Mouse (Mus musculus) cerebellum, adult 2 months (tissue): Measurements from ENCODE around the gene Fosl2. TPM values are rescaled to one million over a fixed set of nuclear protein-coding genes. Genes with fewer than 3 reads are reported as not detected.
A peak's percentile ranks its signal among the peaks of the same experiment; 100 is the strongest.

Experiments used
- DNase-seq, 2 experiments: peaks; one replicate each; pipeline ENCODE4 v3.0.0; 2021
- H3K27ac ChIP-seq: fragments of 200-500 bp; 2 replicates; pipeline ENCODE4 v1.5.1; 2012; ENCODE audit warnings: low read length, control low read depth, inconsistent platforms; ENCODE audit not compliant: insufficient read depth
- H3K27me3 ChIP-seq: fragments of 200-500 bp; 2 replicates; pipeline ENCODE4 v1.6.1; 2012; ENCODE audit warnings: inconsistent platforms, mild to moderate bottlenecking, low read length, moderate library complexity; ENCODE audit not compliant: control insufficient read depth, insufficient read depth
- H3K4me1 ChIP-seq: fragments of 200-500 bp; 2 replicates; pipeline ENCODE4 v1.6.1; 2011; ENCODE audit warnings: low read length; ENCODE audit not compliant: control insufficient read depth, insufficient read depth
- H3K4me3 ChIP-seq: fragments of 200-500 bp; replicated peaks from 2 replicates; pipeline ENCODE3; 2011; ENCODE audit warnings: mild to moderate bottlenecking, low read depth, low read length, control low read depth; ENCODE audit not compliant: insufficient read depth
- CTCF ChIP-seq: fragments of 200-500 bp; IDR thresholded peaks from 2 replicates; pipeline ENCODE4 v1.5.1; 2011; ENCODE audit warnings: low read depth, mild to moderate bottlenecking, control low read depth, low read length, moderate library complexity, borderline replicate concordance; ENCODE audit not compliant: insufficient read depth
- POLR2A ChIP-seq: fragments of 200-500 bp; IDR thresholded peaks from 2 replicates; pipeline ENCODE4 v1.6.1; 2011; ENCODE audit warnings: low read length, control low read depth, borderline replicate concordance; ENCODE audit not compliant: insufficient read depth
- WGBS: fragments of 180-500 bp; shearing (Covaris S2); methylation state at CpG from one replicate; pipeline ENCODE4 v1.1.7; 2018; 5-methylcytosine and 5-hydroxymethylcytosine counted together
- polyA plus RNA-seq: library from polyadenylated mRNA; depleted of rRNA; stranded (reverse); fragments of >200 nt; gene quantifications from 2 replicates; pipeline ENCODE4 v1.2.3, GENCODE M21; 2012

Gene Fosl2
- polyA plus RNA-seq, 1 experiment: 3.5 TPM

- Histone ChIP-seq H3K4me3 (peak overlapping the region; percentile 65), H3K4me1 (no peaks in the 10 kb centered on the region), H3K27me3 (no peaks in the 10 kb centered on the region), H3K27ac (no peak overlapping the region)
- DNase-seq: peak in 1 of 2 experiments; percentile 24
- WGBS: 4% methylated on average over 12 of the region's 12 CpGs
- no peak for TF ChIP-seq CTCF
- TF ChIP-seq POLR2A: no peak
Measured at GRCm38 (mm10) chr5:32137106-32137522, 1.5 kb downstream of the Fosl2 start.

DNA sequence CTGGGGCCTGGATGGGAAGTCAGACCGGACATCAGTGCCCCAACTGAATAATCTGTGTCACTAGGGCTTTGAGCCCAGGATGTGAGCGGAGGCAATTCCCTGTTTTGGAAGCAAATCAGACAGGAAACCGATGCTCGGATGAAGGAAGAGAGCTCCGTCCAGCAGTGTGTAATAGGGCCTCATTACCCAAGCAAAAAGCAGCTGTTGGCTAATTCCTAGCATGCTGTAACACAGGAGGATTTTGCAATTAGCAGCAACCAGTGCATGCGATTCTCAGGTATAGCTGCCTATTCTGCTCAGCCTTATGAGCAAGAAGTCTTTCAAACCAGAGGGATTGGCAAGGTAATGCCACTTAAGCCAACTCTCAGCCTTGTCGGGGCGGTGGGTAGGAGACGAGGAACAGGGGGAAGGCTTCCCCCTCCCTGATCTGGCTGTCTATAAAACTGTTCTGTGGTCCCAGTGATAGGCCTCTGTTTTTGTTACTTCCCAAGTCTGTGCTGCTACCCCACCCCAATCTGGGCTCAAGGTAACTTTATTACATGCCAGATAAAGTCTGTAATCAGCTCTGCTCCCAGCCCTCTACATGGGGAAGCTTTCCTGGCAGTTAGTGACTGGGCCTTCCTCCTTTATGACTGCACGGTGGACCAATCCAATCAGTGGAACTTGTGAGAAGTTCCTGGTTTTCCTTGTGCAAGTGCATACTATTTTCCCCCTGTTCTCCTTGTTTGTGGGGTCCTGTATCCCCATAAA, 3.0 kb downstream of the Fosl2 start:
- WGBS: 45% methylated on average over 10 of the region's 10 CpGs
- Histone ChIP-seq H3K4me1 (no peaks in the 10 kb centered on the region), H3K4me3 (peak overlapping the region; percentile 7), H3K27ac (no peak overlapping the region), H3K27me3 (no peaks in the 10 kb centered on the region)
- DNase-seq: no peak
- TF ChIP-seq POLR2A: no peak
- TF ChIP-seq CTCF: no peak

- H3K27ac ChIP-seq: no peak overlapping the region
- peak in 1 of 2 experiments; percentile 54 for DNase-seq
- no peak overlapping the region for H3K4me3 ChIP-seq
- H3K27me3 ChIP-seq: no peaks in the 10 kb centered on the region
- no peaks in the 10 kb centered on the region for H3K4me1 ChIP-seq
- TF ChIP-seq CTCF (peak; percentile 47; the same call in 1 of the 2 replicates), POLR2A (no peak)
- 27% methylated on average over 9 of the region's 9 CpGs for WGBS
Measured at GRCm38 (mm10) chr5:32139516-32140037, 4.0 kb downstream of the Fosl2 start.

- Histone ChIP-seq H3K27ac (no peak overlapping the region), H3K4me1 (no peaks in the 10 kb centered on the region), H3K27me3 (no peaks in the 10 kb centered on the region), H3K4me3 (no peak overlapping the region)
- WGBS: 90% methylated on average over 2 of the region's 2 CpGs
- DNase-seq: no peak
- TF ChIP-seq CTCF: no peak
- TF ChIP-seq POLR2A: no peak
Measured at GRCm38 (mm10) chr5:32141899-32142298, 6.3 kb downstream of the Fosl2 start.

GRCm38 (mm10) chr5:32143433-32143970, 7.9 kb downstream of the Fosl2 start:
- no peak for TF ChIP-seq POLR2A
- no peak for TF ChIP-seq CTCF
- Histone ChIP-seq H3K4me3 (no peak overlapping the region), H3K4me1 (no peaks in the 10 kb centered on the region), H3K27me3 (no peaks in the 10 kb centered on the region), H3K27ac (no peak overlapping the region)
- DNase-seq: no peak
- 74% methylated on average over 13 of the region's 13 CpGs for WGBS

GRCm38 (mm10) chr5:32146281-32146680, 10.7 kb downstream of the Fosl2 start:
- no peak overlapping the region for H3K4me3 ChIP-seq
- H3K4me1 ChIP-seq: no peaks in the 10 kb centered on the region
- WGBS: 93% methylated on average over 6 of the region's 6 CpGs

GRCm38 (mm10) chr5:32148593-32148992, 13.0 kb downstream of the Fosl2 start:
- WGBS: 92% methylated on average over 4 of the region's 4 CpGs
- no peaks in the 10 kb centered on the region for H3K27me3 ChIP-seq
- TF ChIP-seq POLR2A (no peak), CTCF (no peak)
- no peak overlapping the region for H3K4me3 ChIP-seq
- DNase-seq: no peak
- H3K27ac ChIP-seq: no peak overlapping the region
- H3K4me1 ChIP-seq: 0 out of 2 replicates have a peak, but pooled peaks cover 2% of the 10 kb centered on the region

More at GRCm38 (mm10) chr5:32146281-32146680, 10.7 kb downstream of the Fosl2 start:
- Histone ChIP-seq H3K27ac (no peak overlapping the region), H3K27me3 (no peaks in the 10 kb centered on the region)
- no peak for DNase-seq
- TF ChIP-seq CTCF: no peak
- no peak for TF ChIP-seq POLR2A

DNA sequence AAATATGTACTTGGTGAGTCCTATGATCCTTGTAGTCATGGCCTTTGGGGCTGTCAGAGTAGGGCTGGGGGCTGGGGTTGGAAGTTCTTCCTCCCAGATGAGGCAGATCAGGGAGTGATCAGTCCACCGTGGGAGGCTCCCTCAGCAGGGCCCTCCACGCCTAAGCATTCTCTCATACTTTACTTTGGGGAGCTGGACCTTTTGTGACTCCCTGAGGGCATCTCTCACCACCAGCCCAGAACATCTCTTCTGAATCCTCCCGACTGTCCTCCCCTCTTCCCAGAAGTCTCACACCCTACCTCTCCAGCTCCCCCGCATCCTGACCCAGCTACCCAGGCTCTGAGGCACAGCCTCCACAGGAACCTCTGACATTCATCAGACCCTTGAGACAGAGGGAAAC, 15.6 kb downstream of the Fosl2 start:
- H3K27me3 ChIP-seq: no peaks in the 10 kb centered on the region
- TF ChIP-seq CTCF (no peak), POLR2A (no peak)
- H3K4me3 ChIP-seq: no peak overlapping the region
- H3K27ac ChIP-seq: no peak overlapping the region
- H3K4me1 ChIP-seq: 0 out of 2 replicates have a peak, but pooled peaks cover 4% of the 10 kb centered on the region
- DNase-seq: no peak
- 63% methylated on average over 4 of the region's 4 CpGs for WGBS
